Mouse (Mus musculus) MEL (cell line): ENCODE results near the gene Myo1e. TPM values are rescaled to one million over a fixed set of nuclear protein-coding genes. Genes with fewer than 3 reads are reported as not detected.
A peak's percentile ranks its signal among the peaks of the same experiment; 100 is the strongest.

Experiments
- DNase-seq: peaks from one replicate; pipeline ENCODE4 v3.0.0; 2011; ENCODE audit warnings: low read depth, low spot score
- H3K27ac ChIP-seq: 2 replicates; pipeline ENCODE4 v1.5.1; 2012; ENCODE audit warnings: low read depth, mild to moderate bottlenecking, control low read depth, low read length, moderate library complexity; ENCODE audit not compliant: control insufficient read depth
- H3K27me3 ChIP-seq, 2 experiments: fragments of 150-350 bp in 1 of 2; sonication (generic) in 1 of 2; 2 replicates each; pipeline ENCODE4 v1.6.1; 2012; ENCODE audit warnings: low read length in 2 of 2, mild to moderate bottlenecking in 2 of 2, improper control_type of control experiment in 1 of 2, moderate library complexity in 1 of 2; ENCODE audit not compliant: insufficient read depth in 2 of 2, control insufficient read depth in 1 of 2
- H3K36me3 ChIP-seq, 2 experiments: 2 replicates each; pipeline ENCODE4 v1.6.1; 2012 to 2014; ENCODE audit warnings: low read length in 2 of 2, improper control_type of control experiment in 1 of 2, inconsistent platforms in 1 of 2, mild to moderate bottlenecking in 1 of 2; ENCODE audit not compliant: insufficient read depth in 2 of 2, control insufficient read depth in 1 of 2
- H3K4me1 ChIP-seq, 2 experiments: fragments of 150-350 bp in 1 of 2; sonication (generic) in 1 of 2; 2 replicates each; pipeline ENCODE4 v1.6.1; 2012; ENCODE audit warnings: low read length in 2 of 2, improper control_type of control experiment in 1 of 2, mild to moderate bottlenecking in 1 of 2; ENCODE audit not compliant: insufficient read depth in 2 of 2, control insufficient read depth in 1 of 2
- H3K4me3 ChIP-seq, 2 experiments: fragments of 150-350 bp in 1 of 2; sonication (generic) in 1 of 2; 2 replicates each; pipeline ENCODE4 v1.5.1; 2012; ENCODE audit warnings: low read depth in 2 of 2, low read length in 2 of 2, mild to moderate bottlenecking in 2 of 2, moderate library complexity in 2 of 2, control low read depth in 1 of 2, improper control_type of control experiment in 1 of 2; ENCODE audit not compliant: control insufficient read depth in 1 of 2, insufficient read depth in 1 of 2
- H3K79me2 ChIP-seq: 2 replicates; pipeline ENCODE4 v1.6.1; 2012; ENCODE audit warnings: mild to moderate bottlenecking, low read length, moderate library complexity; ENCODE audit not compliant: control insufficient read depth, poor library complexity, insufficient read depth
- H3K9ac ChIP-seq: 2 replicates; pipeline ENCODE4 v1.6.1; 2012; ENCODE audit warnings: low read depth, mild to moderate bottlenecking, control low read depth, low read length, moderate library complexity; ENCODE audit not compliant: control insufficient read depth, poor library complexity, severe bottlenecking
- H3K9me3 ChIP-seq: fragments of 150-350 bp; sonication (generic); replicated peaks from 2 replicates; pipeline ENCODE4 v1.6.1; 2012; ENCODE audit warnings: mild to moderate bottlenecking, low read length, improper control_type of control experiment, moderate library complexity; ENCODE audit not compliant: insufficient read depth
- BHLHE40 ChIP-seq: IDR thresholded peaks from 2 replicates; pipeline ENCODE4 v1.6.1; 2012; ENCODE audit warnings: low read depth, mild to moderate bottlenecking, inconsistent platforms, low read length, improper control_type of control experiment, borderline replicate concordance
- CHD1 ChIP-seq: IDR thresholded peaks from 2 replicates; pipeline ENCODE4 v1.6.1; 2012; ENCODE audit warnings: low read depth, mild to moderate bottlenecking, inconsistent platforms, low read length, improper control_type of control experiment
- CHD2 ChIP-seq: IDR thresholded peaks from 2 replicates; pipeline ENCODE4 v1.6.1; 2011; ENCODE audit warnings: low read length, improper control_type of control experiment
- CTCF ChIP-seq, 3 experiments: IDR thresholded peaks in 2 of 3; conservative IDR thresholded peaks in 1 of 3; 2 replicates each; pipeline ENCODE4 v1.5.1; 2011 to 2012; ENCODE audit warnings: low read length in 3 of 3, low read depth in 2 of 3, mild to moderate bottlenecking in 2 of 3, improper control_type of control experiment in 1 of 3, inconsistent platforms in 1 of 3, mixed read lengths in 1 of 3, moderate library complexity in 1 of 3; ENCODE audit not compliant: control insufficient read depth in 1 of 3, insufficient read depth in 1 of 3, poor library complexity in 1 of 3, severe bottlenecking in 1 of 3
- E2F4 ChIP-seq: IDR thresholded peaks from 2 replicates; pipeline ENCODE4 v1.6.1; 2011; ENCODE audit warnings: low read depth, low read length, improper control_type of control experiment, borderline replicate concordance
- ELF1 ChIP-seq: IDR thresholded peaks from 2 replicates; pipeline ENCODE4 v1.6.1; 2014; ENCODE audit warnings: low read depth, mild to moderate bottlenecking, inconsistent platforms, low read length, improper control_type of control experiment, moderate library complexity
- EP300 ChIP-seq, 2 experiments: IDR thresholded peaks; 2 replicates each; pipeline ENCODE4 v1.6.1; 2011; ENCODE audit warnings: improper control_type of control experiment in 2 of 2, low read length in 2 of 2, low read depth in 1 of 2, mild to moderate bottlenecking in 1 of 2
- ETS1 ChIP-seq: IDR thresholded peaks from 2 replicates; pipeline ENCODE4 v1.6.1; 2012; ENCODE audit warnings: low read depth, mild to moderate bottlenecking, inconsistent platforms, low read length, improper control_type of control experiment, moderate library complexity
- GABPA ChIP-seq: IDR thresholded peaks from 2 replicates; pipeline ENCODE4 v1.6.1; 2012; ENCODE audit warnings: low read depth, mild to moderate bottlenecking, inconsistent platforms, low read length, improper control_type of control experiment, moderate library complexity
- GATA1 ChIP-seq: IDR thresholded peaks from 2 replicates; pipeline ENCODE4 v1.6.1; 2011; ENCODE audit warnings: low read depth, low read length, improper control_type of control experiment
- HCFC1 ChIP-seq: IDR thresholded peaks from 2 replicates; pipeline ENCODE4 v1.6.1; 2012; ENCODE audit warnings: low read depth, mild to moderate bottlenecking, inconsistent platforms, low read length, improper control_type of control experiment, moderate library complexity
- KAT2A ChIP-seq: conservative IDR thresholded peaks from 2 replicates; pipeline ENCODE4 v1.6.1; 2012; ENCODE audit warnings: low read depth, low read length, improper control_type of control experiment, inconsistent platforms
- MAFK ChIP-seq: IDR thresholded peaks from 2 replicates; pipeline ENCODE4 v1.6.1; 2011; ENCODE audit warnings: low read depth, mild to moderate bottlenecking, low read length, improper control_type of control experiment, borderline replicate concordance
- MAX ChIP-seq: IDR thresholded peaks from 2 replicates; pipeline ENCODE4 v1.6.1; 2011; ENCODE audit warnings: low read length, improper control_type of control experiment
- MAZ ChIP-seq: IDR thresholded peaks from 2 replicates; pipeline ENCODE4 v1.6.1; 2012; ENCODE audit warnings: low read depth, mild to moderate bottlenecking, inconsistent platforms, low read length, improper control_type of control experiment
- MXI1 ChIP-seq: IDR thresholded peaks from 2 replicates; pipeline ENCODE4 v1.6.1; 2011; ENCODE audit warnings: mild to moderate bottlenecking, low read depth, low read length, improper control_type of control experiment
- MYB ChIP-seq: IDR thresholded peaks from 2 replicates; pipeline ENCODE4 v1.6.1; 2011; ENCODE audit warnings: mild to moderate bottlenecking, low read depth, low read length, improper control_type of control experiment
- MYC ChIP-seq: IDR thresholded peaks from 2 replicates; pipeline ENCODE4 v1.6.1; 2011; ENCODE audit warnings: low read depth, mild to moderate bottlenecking, low read length, improper control_type of control experiment, moderate library complexity
- NELFE ChIP-seq: IDR thresholded peaks from 2 replicates; pipeline ENCODE4 v1.6.1; 2011; ENCODE audit warnings: low read depth, low read length, improper control_type of control experiment
- POLR2A ChIP-seq, 2 experiments: IDR thresholded peaks; 2 replicates each; pipeline ENCODE4 v1.6.1; 2011 to 2012; ENCODE audit warnings: low read length in 2 of 2, mild to moderate bottlenecking in 2 of 2, control low read depth in 1 of 2, improper control_type of control experiment in 1 of 2, low read depth in 1 of 2, moderate library complexity in 1 of 2; ENCODE audit not compliant: control insufficient read depth in 1 of 2, insufficient read depth in 1 of 2, poor library complexity in 1 of 2
- POLR2AphosphoS2 ChIP-seq: IDR thresholded peaks from 2 replicates; pipeline ENCODE4 v1.6.1; 2011; ENCODE audit warnings: low read length, improper control_type of control experiment
- POLR2AphosphoS5 ChIP-seq: IDR thresholded peaks from 2 replicates; pipeline ENCODE4 v1.6.1; 2012; ENCODE audit warnings: low read depth, borderline replicate concordance, mild to moderate bottlenecking, inconsistent platforms, low read length, moderate library complexity, mixed read lengths
- RAD21 ChIP-seq: IDR thresholded peaks from 2 replicates; pipeline ENCODE4 v1.6.1; 2011; ENCODE audit warnings: mild to moderate bottlenecking, low read depth, low read length, improper control_type of control experiment
- RCOR1 ChIP-seq: IDR thresholded peaks from 2 replicates; pipeline ENCODE4 v1.6.1; 2012; ENCODE audit warnings: low read depth, mild to moderate bottlenecking, inconsistent platforms, low read length, improper control_type of control experiment
- SIN3A ChIP-seq: IDR thresholded peaks from 2 replicates; pipeline ENCODE4 v1.6.1; 2012; ENCODE audit warnings: low read length, improper control_type of control experiment, inconsistent platforms
- SMC3 ChIP-seq: IDR thresholded peaks from 2 replicates; pipeline ENCODE4 v1.6.1; 2011; ENCODE audit warnings: low read depth, low read length, improper control_type of control experiment
- TAL1 ChIP-seq: IDR thresholded peaks from 2 replicates; pipeline ENCODE4 v1.6.1; 2012; ENCODE audit warnings: mild to moderate bottlenecking, inconsistent platforms, low read length, moderate library complexity, mixed read lengths
- TBP ChIP-seq: IDR thresholded peaks from 2 replicates; pipeline ENCODE4 v1.8.0; 2011; ENCODE audit warnings: low read depth, low read length, improper control_type of control experiment
- TCF12 ChIP-seq: IDR thresholded peaks from 2 replicates; pipeline ENCODE4 v1.6.1; 2014; ENCODE audit warnings: low read depth, mild to moderate bottlenecking, inconsistent platforms, low read length, improper control_type of control experiment, moderate library complexity
- UBTF ChIP-seq: IDR thresholded peaks from 2 replicates; pipeline ENCODE4 v1.6.1; 2012; ENCODE audit warnings: low read depth, mild to moderate bottlenecking, inconsistent platforms, low read length, improper control_type of control experiment, moderate library complexity, borderline replicate concordance; ENCODE audit not compliant: insufficient read depth
- USF1 ChIP-seq: IDR thresholded peaks from 2 replicates; pipeline ENCODE4 v1.6.1; 2014; ENCODE audit warnings: low read depth, mild to moderate bottlenecking, inconsistent platforms, low read length, improper control_type of control experiment, moderate library complexity
- USF2 ChIP-seq, 2 experiments: IDR thresholded peaks; 2 replicates each; pipeline ENCODE4 v1.6.1; 2011 to 2012; ENCODE audit warnings: improper control_type of control experiment in 2 of 2, low read length in 2 of 2, borderline replicate concordance in 1 of 2, inconsistent platforms in 1 of 2, low read depth in 1 of 2, mild to moderate bottlenecking in 1 of 2; ENCODE audit not compliant: insufficient read depth in 1 of 2
- ZC3H11A ChIP-seq: IDR thresholded peaks from 2 replicates; pipeline ENCODE4 v1.6.1; 2012; ENCODE audit warnings: low read depth, mild to moderate bottlenecking, inconsistent platforms, low read length, improper control_type of control experiment
- ZKSCAN1 ChIP-seq: IDR thresholded peaks from 2 replicates; pipeline ENCODE4 v1.6.1; 2012; ENCODE audit warnings: low read depth, mild to moderate bottlenecking, inconsistent platforms, low read length, improper control_type of control experiment, moderate library complexity
- ZMIZ1 ChIP-seq: IDR thresholded peaks from 2 replicates; pipeline ENCODE4 v1.6.1; 2012; ENCODE audit warnings: low read depth, mild to moderate bottlenecking, inconsistent platforms, low read length, improper control_type of control experiment, moderate library complexity
- ZNF384 ChIP-seq: IDR thresholded peaks from 2 replicates; pipeline ENCODE4 v1.6.1; 2012; ENCODE audit warnings: low read depth, mild to moderate bottlenecking, inconsistent platforms, low read length, improper control_type of control experiment
- polyA plus RNA-seq, 2 experiments: library from polyadenylated mRNA; stranded (reverse) in 1 of 2; unstranded in 1 of 2; fragments of >175 nt in 1 of 2; fragments of >200 nt in 1 of 2; gene quantifications; 2 replicates each; pipeline versions ENCODE4 v1.2.1 to v1.2.4; 2012; ENCODE audit warnings: low replicate concordance in 2 of 2, low read depth in 1 of 2; ENCODE audit not compliant: insufficient read length in 2 of 2, insufficient read depth in 1 of 2, missing spikeins in 1 of 2
- total RNA-seq: library from RNA; depleted of rRNA; stranded (reverse); fragments of 300-350 nt; gene quantifications from 2 replicates; pipeline ENCODE4 v1.2.3, GENCODE M21; 2012

Gene Myo1e
- total and polyA plus RNA-seq, 3 experiments, result 4.9 to 7.8 TPM; not detected in 1

DNA sequence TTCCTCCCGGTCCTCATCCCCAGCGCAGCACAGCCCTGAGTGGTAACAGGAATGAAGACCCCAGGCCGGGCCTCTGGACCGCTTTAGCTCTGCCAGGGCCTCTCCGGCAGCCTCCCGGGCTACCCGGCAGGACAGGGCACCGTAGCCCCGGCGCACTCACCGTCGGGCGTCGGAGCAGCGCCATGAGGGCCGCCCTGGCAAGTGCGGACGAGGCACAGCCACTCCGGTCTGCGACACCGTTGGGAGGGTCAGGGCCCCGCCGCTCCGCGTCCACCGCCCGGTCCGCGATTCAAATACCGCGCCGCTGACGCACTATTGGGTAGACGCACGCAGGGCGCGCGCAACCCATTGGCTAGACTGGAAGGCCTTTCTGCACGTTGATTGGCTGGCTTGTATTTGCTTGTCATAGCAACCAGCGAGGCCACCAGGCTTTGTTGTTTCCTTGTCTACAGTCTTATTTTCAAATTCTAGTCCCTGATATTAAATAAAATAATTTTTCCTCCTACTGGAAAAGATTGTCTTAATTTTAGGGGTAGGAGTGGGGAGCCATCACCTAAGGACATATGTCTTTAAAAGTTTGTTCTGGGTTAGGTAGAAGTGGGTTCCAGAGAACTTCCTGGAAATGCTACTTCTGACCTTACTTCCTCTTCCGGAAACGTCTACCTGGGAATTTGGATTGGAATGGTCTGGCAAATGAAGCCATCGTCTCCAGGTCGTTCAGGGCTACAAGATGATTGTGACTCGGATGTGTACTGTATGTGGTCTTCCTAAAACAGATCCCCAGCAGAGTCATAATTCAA lies 214.3 kb downstream of the Myo1e start, which contains the start of gene Ccnb2:
Gene Ccnb2, minus strand, starts transcription at position 291 of the 800 bp plus-strand sequence.
- H3K4me3 ChIP-seq, result peak within 1 kb of the TSS; percentile 96 to 99
- no peaks in the 10 kb centered on the region for H3K27me3 ChIP-seq
- peak within 1 kb of the TSS; percentile 74 for H3K27ac ChIP-seq
- H3K9ac ChIP-seq, result peak within 1 kb of the TSS; percentile 99
- peak; percentile 96 for DNase-seq
- H3K9me3 ChIP-seq, result no peaks in the 10 kb centered on the region
- peaks cover 17% of the 10 kb centered on the region for H3K79me2 ChIP-seq
- peaks cover 0 to 5% of the 10 kb centered on the region in 2 experiments; a peak in 2 of 4 replicates for H3K4me1 ChIP-seq
- peaks cover 12 to 21% of the 10 kb centered on the region in 2 experiments for H3K36me3 ChIP-seq
- TF ChIP-seq CTCF (IDR thresholded peaks at IDR 0.05 in 2 of 3, conservative IDR thresholded peaks at IDR 0.05 in 1 of 3; ENCODE audit: control insufficient read depth in 1 of 3, insufficient read depth in 1 of 3, low read depth in 2 of 3, low read length in 3 of 3, poor library complexity in 1 of 3, severe bottlenecking in 1 of 3), result no peak
- TF ChIP-seq KAT2A, result no peak
- TF ChIP-seq UBTF, result 0 out of 2 replicates have a peak, but pooled peaks have one; percentile 43
- TF ChIP-seq MAFK, result no peak
- no peak for TF ChIP-seq TBP
- TF ChIP-seq SIN3A, result peak; percentile 81; the same call in 1 of the 2 replicates
- TF ChIP-seq CHD1, result no peak
- no peak for TF ChIP-seq GABPA
- TF ChIP-seq TAL1, result no peak
- TF ChIP-seq EP300 (IDR thresholded peaks at IDR 0.05; ENCODE audit: low read depth in 1 of 2, low read length in 2 of 2), result no peak
- TF ChIP-seq MAZ, result 0 out of 2 replicates have a peak, but pooled peaks have one; percentile 48
- TF ChIP-seq RCOR1, result no peak
- TF ChIP-seq ELF1, result peak; percentile 80
- TF ChIP-seq NELFE, result peak; percentile 67
- TF ChIP-seq TCF12, result peak; percentile 29; the same call in 1 of the 2 replicates
- 0 out of 2 replicates have a peak, but pooled peaks have one; percentile 21 for TF ChIP-seq ZMIZ1
- TF ChIP-seq ZKSCAN1, result no peak
- no peak for TF ChIP-seq USF1
- TF ChIP-seq E2F4, result peak; percentile 70; the same call in 1 of the 2 replicates
- no peak for TF ChIP-seq MYC
- peak; percentile 75 for TF ChIP-seq POLR2AphosphoS2
- TF ChIP-seq RAD21, result no peak
- TF ChIP-seq ETS1, result no peak
- TF ChIP-seq MAX, result no peak; the same call in 1 of the 2 replicates
- no peak for TF ChIP-seq ZC3H11A
- TF ChIP-seq USF2 (IDR thresholded peaks at IDR 0.05; ENCODE audit: borderline replicate concordance in 1 of 2, insufficient read depth in 1 of 2, low read depth in 1 of 2, low read length in 2 of 2), result no peak
- TF ChIP-seq CHD2, result 0 out of 2 replicates have a peak, but pooled peaks have one; percentile 15
- peak; percentile 86 for TF ChIP-seq POLR2A (IDR thresholded peaks at IDR 0.05; ENCODE audit: control insufficient read depth in 1 of 2, insufficient read depth in 1 of 2, low read depth in 1 of 2, low read length in 2 of 2, poor library complexity in 1 of 2)
- no peak for TF ChIP-seq MYB
- TF ChIP-seq BHLHE40, result no peak
- TF ChIP-seq GATA1, result no peak
- TF ChIP-seq ZNF384, result no peak
- TF ChIP-seq MXI1, result peak; percentile 76; the same call in 1 of the 2 replicates
- no peak for TF ChIP-seq SMC3
- TF ChIP-seq POLR2AphosphoS5, result peak; percentile 93; the same call in 1 of the 2 replicates
- peak; percentile 80 for TF ChIP-seq HCFC1
